Mouse (Mus musculus): ENCODE measurements at regions not wholly inside any gene's neighbourhood (a gene's known extent, or its start where the extent isn't known, plus 50 kb on each side); places are given as distances from the start of the nearest gene placed in this dataset.

DNA sequence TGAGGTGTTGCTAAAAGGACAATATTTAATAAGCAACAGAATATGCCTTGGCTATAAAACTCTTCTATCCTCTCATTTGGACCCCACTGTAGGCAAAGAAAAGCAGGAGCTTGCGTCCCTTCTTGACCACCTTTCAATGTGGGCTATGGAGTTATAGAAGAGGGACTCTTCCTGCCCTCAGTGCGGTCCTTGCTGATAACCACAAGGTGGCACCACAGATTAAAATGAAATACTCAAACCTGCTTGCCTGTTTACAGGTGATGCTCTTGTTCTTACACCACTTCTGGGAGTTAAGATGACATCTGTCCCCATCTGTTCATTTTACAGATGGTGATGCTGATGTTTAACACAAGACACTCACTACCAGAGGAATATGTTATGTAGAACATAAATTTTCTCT lies 291.1 kb upstream of the Pappa start:
- DNase-seq, result peak; percentile 16

- no peak for DNase-seq
Observed at GRCm38 (mm10) chr4:64874521-64874920, 249.5 kb upstream of the Pappa start.

DNA sequence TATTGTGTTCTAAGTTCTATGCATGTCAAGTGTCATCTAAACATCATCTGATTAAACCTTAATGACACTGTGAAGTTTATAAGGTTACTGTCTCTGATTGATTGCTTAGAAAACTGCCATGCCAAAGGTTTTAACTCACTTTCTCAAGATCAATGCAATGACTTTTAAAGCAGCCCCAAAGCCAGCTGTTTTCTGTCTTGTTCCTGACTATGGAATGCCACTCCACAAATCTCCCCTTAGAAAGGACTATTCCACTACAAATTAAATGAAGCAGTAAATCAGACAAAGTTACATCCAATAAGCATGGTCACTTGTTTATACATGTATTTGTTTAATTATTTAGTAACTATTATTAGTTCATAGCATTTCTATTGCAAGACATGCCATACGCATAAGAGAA lies 247.1 kb upstream of the Pappa start:
- no peak for DNase-seq

- DNase-seq, result no peak
Observed at GRCm38 (mm10) chr4:64897935-64898334, 226.0 kb upstream of the Pappa start.

DNA sequence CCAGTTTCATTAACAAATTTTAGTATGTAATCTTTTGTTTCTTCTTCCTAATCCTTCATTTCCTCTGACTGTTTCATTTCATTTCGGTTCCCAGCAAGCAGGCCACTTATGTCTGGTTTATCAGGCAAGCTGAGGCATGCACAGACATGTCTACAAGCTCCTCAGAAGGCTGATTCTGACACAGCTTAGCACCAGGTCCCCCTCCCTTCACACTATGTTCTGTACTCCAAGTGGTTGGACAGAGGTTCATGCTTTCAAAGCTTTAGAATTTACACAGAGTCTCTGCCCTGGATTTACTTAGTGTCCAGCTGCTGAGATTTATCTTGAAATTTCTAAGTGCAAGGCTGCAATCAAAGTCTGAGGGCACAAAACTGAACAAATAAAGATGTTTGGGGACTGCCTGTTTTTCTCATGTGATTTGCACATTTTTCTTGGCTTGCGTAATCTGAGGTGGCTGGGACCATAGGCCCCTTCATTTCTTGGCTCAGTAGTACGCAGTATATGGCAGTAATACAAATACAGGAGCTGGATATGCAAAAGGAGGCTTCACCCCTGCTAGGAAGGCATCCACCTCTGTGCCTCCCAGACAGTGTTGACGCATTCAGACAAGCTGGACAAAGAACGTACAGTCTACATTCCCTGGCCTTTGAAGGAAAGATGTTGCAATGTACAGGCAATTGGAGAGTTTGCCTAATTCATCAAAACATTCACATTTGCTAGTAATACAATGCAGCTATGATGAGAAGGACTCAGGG lies 222.7 kb upstream of the Pappa start:
- DNase-seq, result no peak

DNA sequence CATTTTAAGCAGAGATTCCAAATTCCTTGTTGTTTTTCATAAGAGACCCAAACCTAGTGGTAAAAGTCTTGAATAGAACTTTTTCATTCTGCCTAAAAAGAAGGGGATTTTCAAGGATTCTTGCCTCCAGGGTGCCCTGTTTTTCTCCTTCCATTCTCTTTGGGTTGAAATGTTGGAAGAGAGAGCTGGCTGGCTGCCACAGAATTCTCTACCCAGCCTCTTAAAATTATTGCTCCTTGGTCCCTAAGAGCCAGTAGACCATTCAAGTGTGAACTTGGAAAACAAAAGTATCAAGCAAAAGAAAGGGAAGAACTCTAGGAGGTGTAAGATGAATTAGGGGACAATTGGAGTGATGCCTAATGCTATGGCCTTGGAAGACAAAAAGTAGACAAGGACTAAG lies 200.2 kb upstream of the Pappa start:
- peak; percentile 31 for DNase-seq

DNA sequence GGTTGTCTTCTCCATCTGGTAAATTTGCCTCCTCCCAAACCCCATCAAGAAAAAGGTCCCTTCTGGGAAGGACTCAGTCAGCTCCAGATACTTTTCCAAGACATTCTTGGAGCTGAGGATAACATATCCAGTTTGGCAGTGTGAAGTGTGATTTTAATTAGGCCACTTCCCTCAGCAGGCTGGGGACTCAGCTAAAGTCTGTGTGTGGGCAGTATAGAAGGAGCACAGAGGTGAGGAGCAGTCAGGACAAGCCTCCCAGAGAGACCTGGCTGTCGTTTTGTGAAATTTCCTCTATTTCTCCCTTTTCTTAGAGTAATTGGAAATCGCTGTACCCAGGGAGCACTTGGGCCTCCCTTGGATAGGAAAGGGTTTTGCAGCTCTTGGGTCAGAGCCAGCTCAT lies 195.4 kb upstream of the Pappa start:
- no peak for DNase-seq

- no peak for DNase-seq
Observed at GRCm38 (mm10) chr4:64945547-64945946, 178.4 kb upstream of the Pappa start.

- DNase-seq, result no peak
Observed at GRCm38 (mm10) chr4:64952651-64953050, 171.3 kb upstream of the Pappa start.

DNA sequence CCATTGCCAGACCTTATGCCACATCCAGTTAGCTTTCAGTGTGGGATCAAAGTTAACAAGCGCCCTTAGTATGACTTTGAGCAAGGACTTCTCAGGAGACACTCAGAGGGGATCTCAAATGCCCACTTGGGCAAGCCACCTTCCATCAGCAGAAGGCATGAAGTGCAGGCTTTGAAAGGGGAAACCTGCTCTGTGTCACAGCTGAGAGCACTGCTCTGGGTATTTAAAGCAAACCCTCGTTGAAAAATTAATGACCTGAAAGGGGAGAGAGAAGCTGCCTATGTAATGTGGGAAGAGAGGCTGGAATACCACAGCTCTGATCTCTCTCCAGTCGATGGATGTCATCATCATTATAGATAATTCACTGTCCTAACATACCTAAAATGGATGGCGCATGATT lies 165.1 kb upstream of the Pappa start:
- no peak for DNase-seq

- no peak for DNase-seq
Observed at GRCm38 (mm10) chr4:64961796-64962195, 162.2 kb upstream of the Pappa start.

Measured in kidney, postnatal 10 days (tissue).